Mouse (Mus musculus) lung, postnatal 0 days (tissue): Measurements from ENCODE around the gene Dst. TPM values are rescaled to one million over a fixed set of nuclear protein-coding genes. Genes with fewer than 3 reads are reported as not detected.
A peak's percentile ranks its signal among the peaks of the same experiment; 100 is the strongest.

ENCODE experiments used
- ATAC-seq: fragments of 200-750 bp; cut with Nextera tagmentation; 2 replicates; pipeline ENCODE4 v1.8.0; 2017; ENCODE audit warnings: moderate library complexity
- DNase-seq: peaks from one replicate; pipeline ENCODE4 v3.0.0-alpha.2; 2016; ENCODE audit warnings: low spot score
- H3K27ac ChIP-seq: fragments of 300-500 bp; sonication (generic); 2 replicates; pipeline ENCODE4 v1.5.1; 2014; ENCODE audit warnings: antibody characterized with exemption, mild to moderate bottlenecking, low read length, mixed read lengths
- H3K27me3 ChIP-seq: fragments of 300-500 bp; sonication (generic); replicated peaks from 2 replicates; pipeline ENCODE4 v1.6.1; 2014; ENCODE audit warnings: low read length, mixed read lengths; ENCODE audit not compliant: insufficient read depth
- H3K36me3 ChIP-seq: fragments of 300-500 bp; sonication (generic); 2 replicates; pipeline ENCODE4 v1.6.1; 2014; ENCODE audit warnings: low read length, mixed read lengths; ENCODE audit not compliant: insufficient read depth
- H3K4me1 ChIP-seq: fragments of 300-500 bp; sonication (generic); 2 replicates; pipeline ENCODE4 v1.6.1; 2014; ENCODE audit warnings: antibody characterized with exemption, low read depth, low read length, mixed read lengths; ENCODE audit not compliant: insufficient read depth
- H3K4me2 ChIP-seq: fragments of 300-500 bp; sonication (generic); replicated peaks from 2 replicates; pipeline ENCODE4 v1.6.1; 2014; ENCODE audit warnings: low read depth, mild to moderate bottlenecking, low read length, moderate library complexity, mixed read lengths
- H3K4me3 ChIP-seq: fragments of 300-500 bp; sonication (generic); 2 replicates; pipeline ENCODE4 v1.5.1; 2014; ENCODE audit warnings: low read depth, low read length
- H3K9ac ChIP-seq: fragments of 300-500 bp; sonication (generic); replicated peaks from 2 replicates; pipeline ENCODE4 v1.6.1; 2014; ENCODE audit warnings: low read depth, mild to moderate bottlenecking
- H3K9me3 ChIP-seq: fragments of 300-500 bp; sonication (generic); 2 replicates; pipeline ENCODE4 v1.6.1; 2016; ENCODE audit warnings: low read length, mixed read lengths
- CTCF ChIP-seq: IDR thresholded peaks from 2 replicates; pipeline ENCODE4 v1.5.1; 2016; ENCODE audit warnings: antibody characterized with exemption, mild to moderate bottlenecking
- EP300 ChIP-seq: IDR thresholded peaks from 2 replicates; pipeline ENCODE4 v1.6.1; 2016; ENCODE audit warnings: antibody characterized with exemption, mild to moderate bottlenecking, control low read depth
- WGBS: fragments of 180-500 bp; shearing (Covaris S2); extraction: QIAGEN DNeasy Blood & Tissue Kit; methylation state at CpG from one replicate; pipeline ENCODE4 v1.1.7; 2014; 5-methylcytosine and 5-hydroxymethylcytosine counted together
- polyA plus RNA-seq: library from polyadenylated mRNA; unstranded; fragments of >200 nt; fragmentation: Nextera tagmentation; extraction: Ambion mirVana; gene quantifications from 2 replicates; pipeline ENCODE4 v1.2.1, GENCODE M21; 2015

Gene Dst
- polyA plus RNA-seq, 1 experiment from 2014 or later, result 18.1 TPM

GRCm38 (mm10) chr1:34006828-34007361 lies 98.9 kb downstream of the Dst start:
- H3K4me3 ChIP-seq, result peak overlapping the region; percentile 39; the same call in 1 of the 2 replicates
- no peak overlapping the region for H3K9ac ChIP-seq

DNA sequence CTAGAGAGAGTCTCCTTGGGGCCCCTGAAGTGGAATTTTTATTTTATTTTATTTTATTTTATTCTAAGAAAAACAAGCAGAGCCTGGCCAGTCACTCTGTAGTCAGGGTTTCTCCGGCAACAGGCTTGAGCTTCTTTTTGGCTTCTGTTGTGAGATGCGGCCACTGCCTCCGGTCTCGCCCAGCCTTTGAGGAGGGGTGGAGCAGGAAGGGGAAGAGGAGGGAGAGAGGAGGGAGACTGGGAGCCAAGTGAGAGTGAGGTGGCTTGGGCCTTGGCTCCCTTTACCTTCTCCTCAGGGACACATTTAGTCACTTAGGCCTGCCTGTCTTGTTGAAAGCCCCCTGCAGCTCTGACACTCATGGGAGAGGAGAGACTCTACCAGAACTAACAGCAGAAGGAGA lies 99.4 kb downstream of the Dst start:
- H3K27ac ChIP-seq, result no peak overlapping the region
- H3K9ac ChIP-seq, result no peak overlapping the region
- ATAC-seq (no peak), DNase-seq (no peak)
- no peak overlapping the region for H3K4me3 ChIP-seq
- H3K36me3 ChIP-seq, result no peaks in the 10 kb centered on the region
- no peaks in the 10 kb centered on the region for H3K9me3 ChIP-seq
- no peak overlapping the region; the same call in 1 of the 2 replicates for H3K4me2 ChIP-seq
- H3K27me3 ChIP-seq, result no peaks in the 10 kb centered on the region
- WGBS, result 52% methylated on average over 4 of the region's 4 CpGs
- H3K4me1 ChIP-seq, result peaks cover 12% of the 10 kb centered on the region
- TF ChIP-seq CTCF, result no peak
- no peak for TF ChIP-seq EP300

More at GRCm38 (mm10) chr1:34006828-34007361, 98.9 kb downstream of the Dst start:
- ATAC-seq (no peak), DNase-seq (no peak)
- Histone ChIP-seq H3K4me2 (peak overlapping the region; percentile 63), H3K27me3 (no peaks in the 10 kb centered on the region), H3K4me1 (peaks cover 12% of the 10 kb centered on the region), H3K27ac (no peak overlapping the region), H3K36me3 (no peaks in the 10 kb centered on the region), H3K9me3 (no peaks in the 10 kb centered on the region)
- WGBS, result 57% methylated on average over 5 of the region's 5 CpGs
- TF ChIP-seq EP300, result no peak
- no peak for TF ChIP-seq CTCF

DNA sequence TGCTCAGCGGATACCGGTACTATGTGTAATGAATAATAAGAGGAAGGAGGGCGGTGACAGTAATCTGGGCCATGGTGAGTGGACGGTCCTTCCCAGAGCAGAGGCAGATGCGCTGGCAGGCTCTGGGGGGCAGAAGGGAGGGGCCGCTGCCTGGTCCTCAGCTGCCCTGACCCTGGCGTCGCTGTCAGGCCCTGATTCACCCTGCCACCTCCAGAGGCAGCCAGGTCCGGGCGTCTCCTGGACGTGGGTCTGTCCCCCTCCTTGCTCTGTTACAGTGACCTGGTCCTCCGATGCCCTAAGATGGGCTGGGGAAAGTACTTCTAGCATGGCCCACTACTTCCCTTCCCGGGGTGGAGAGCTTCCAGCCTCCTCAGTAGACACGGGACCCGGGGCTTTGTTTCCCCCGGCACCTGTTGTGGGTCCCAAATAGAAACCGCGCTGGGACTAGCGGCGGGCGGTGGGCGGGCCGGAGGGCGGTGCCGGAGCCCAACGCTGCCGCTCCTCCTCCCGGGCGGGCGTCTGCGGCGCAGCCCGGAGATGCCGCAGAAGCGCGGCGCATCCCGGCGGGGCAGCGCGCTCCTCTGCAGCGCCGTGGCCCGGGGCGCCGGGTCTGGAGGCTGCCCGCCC lies 103.1 kb downstream of the Dst start:
- H3K27me3 ChIP-seq, result no peaks in the 10 kb centered on the region
- peak; percentile 89 for ATAC-seq
- no peaks in the 10 kb centered on the region for H3K36me3 ChIP-seq
- peak overlapping the region; percentile 94 for H3K4me2 ChIP-seq
- H3K4me1 ChIP-seq, result peaks cover 2% of the 10 kb centered on the region; the same call in 1 of the 2 replicates
- 1% methylated on average over 34 of the region's 47 CpGs for WGBS
- H3K27ac ChIP-seq, result peak overlapping the region; percentile 54
- H3K4me3 ChIP-seq, result peak overlapping the region; percentile 61
- H3K9ac ChIP-seq, result peak overlapping the region; percentile 54
- H3K9me3 ChIP-seq, result no peaks in the 10 kb centered on the region
- TF ChIP-seq EP300 (no peak), CTCF (peak; percentile 56)
- DNase-seq, result peak; percentile 79

- Histone ChIP-seq H3K9me3 (no peaks in the 10 kb centered on the region), H3K27me3 (no peaks in the 10 kb centered on the region), H3K27ac (peak overlapping the region; percentile 54), H3K4me2 (peak overlapping the region; percentile 94), H3K4me3 (peak overlapping the region; percentile 61), H3K36me3 (no peaks in the 10 kb centered on the region), H3K4me1 (no peaks in the 10 kb centered on the region), H3K9ac (peak overlapping the region; percentile 54)
- ATAC-seq (peak; percentile 8; the same call in 1 of the 2 replicates), DNase-seq (no peak)
- WGBS, result 2% methylated on average over 13 of the region's 16 CpGs
- TF ChIP-seq CTCF (no peak), EP300 (no peak)
Observed at GRCm38 (mm10) chr1:34011821-34012271, 103.8 kb downstream of the Dst start.

DNA sequence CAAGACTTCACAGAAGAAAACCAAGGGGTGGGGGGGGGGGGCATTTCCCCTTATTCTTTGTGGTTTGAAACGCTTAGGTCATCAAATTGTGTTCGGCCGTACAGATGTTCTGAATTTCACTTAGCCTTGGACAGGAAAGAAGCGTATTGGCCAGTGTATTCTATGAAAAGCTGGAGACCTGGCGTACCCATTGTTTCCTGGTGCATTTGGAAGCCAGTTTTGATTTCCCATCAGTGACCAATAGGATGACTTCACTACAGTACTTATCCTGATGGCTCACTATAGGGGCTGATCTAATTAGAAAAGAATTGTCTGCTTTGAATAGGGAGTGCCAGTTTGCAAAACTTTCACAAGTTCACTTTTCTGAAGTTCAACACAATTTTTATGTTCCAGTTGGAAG lies 105.5 kb downstream of the Dst start:
- TF ChIP-seq CTCF (no peak), EP300 (no peak)

GRCm38 (mm10) chr1:34016780-34017179 lies 108.8 kb downstream of the Dst start:
- Histone ChIP-seq H3K27me3 (no peaks in the 10 kb centered on the region), H3K9me3 (no peaks in the 10 kb centered on the region), H3K36me3 (no peaks in the 10 kb centered on the region), H3K9ac (no peak overlapping the region), H3K4me1 (no peaks in the 10 kb centered on the region), H3K4me2 (no peak overlapping the region), H3K27ac (no peak overlapping the region), H3K4me3 (no peak overlapping the region)
- no peak for TF ChIP-seq EP300
- TF ChIP-seq CTCF, result no peak
- WGBS, result 83% methylated on average over 15 of the region's 15 CpGs
- no peak for DNase-seq
- no peak for ATAC-seq

More for the DNA sequence above, 105.5 kb downstream of the Dst start:
- Histone ChIP-seq H3K9me3 (no peaks in the 10 kb centered on the region), H3K4me1 (no peaks in the 10 kb centered on the region), H3K27me3 (no peaks in the 10 kb centered on the region), H3K36me3 (no peaks in the 10 kb centered on the region), H3K27ac (no peak overlapping the region), H3K4me2 (no peak overlapping the region), H3K9ac (no peak overlapping the region), H3K4me3 (no peak overlapping the region)
- peak; percentile 11 for DNase-seq
- WGBS, result 68% methylated on average over 5 of the region's 5 CpGs
- ATAC-seq, result no peak
